Mouse (Mus musculus) liver, embryonic 14.5 days (tissue): ENCODE results near the gene Rapgefl1.

Source experiments
- CTCF ChIP-seq: IDR thresholded peaks from 2 replicates; pipeline ENCODE4 v1.5.1; 2016; ENCODE audit warnings: antibody characterized with exemption, low read depth, control low read depth
- EP300 ChIP-seq: IDR thresholded peaks from 2 replicates; pipeline ENCODE4 v1.6.1; 2016; ENCODE audit warnings: antibody characterized with exemption, low read depth

DNA sequence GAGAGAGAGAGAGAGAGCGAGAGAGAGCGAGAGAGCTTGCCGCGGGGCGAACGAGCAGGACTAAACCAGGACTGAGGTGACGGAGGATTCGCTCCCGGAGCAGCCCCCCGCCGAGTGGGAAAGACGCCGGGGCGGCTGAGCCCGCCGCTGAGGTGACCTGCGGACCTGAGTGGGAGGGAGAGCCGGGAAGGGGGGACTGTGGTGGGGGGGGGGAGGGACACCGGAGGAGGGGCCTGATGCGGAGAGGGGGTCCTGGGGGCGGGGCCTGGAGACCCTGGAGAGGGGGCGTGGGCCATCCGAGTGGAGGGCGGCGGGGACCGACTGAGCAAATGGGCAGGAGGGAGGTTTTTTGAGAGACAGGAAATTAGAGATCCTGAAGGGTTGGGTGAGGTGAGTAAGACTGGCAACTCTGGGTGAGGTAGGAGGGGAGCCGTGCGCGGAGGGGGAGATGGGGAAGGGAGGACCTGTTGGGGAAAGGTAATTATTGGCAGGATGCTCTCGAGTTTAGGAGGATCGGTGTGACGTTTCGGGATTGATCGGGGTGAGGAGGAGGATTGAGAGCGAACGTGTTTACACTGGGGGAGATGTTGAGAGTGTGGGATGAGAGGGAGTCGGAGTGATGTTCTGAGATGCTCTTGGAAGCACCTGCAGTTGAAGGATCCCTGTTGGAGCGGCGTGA lies 27.3 kb downstream of the Rapgefl1 start:
- no peak for TF ChIP-seq CTCF
- no peak for TF ChIP-seq EP300
